Mouse (Mus musculus): ENCODE results near the gene Pcdh7. TPM values are rescaled to one million over a fixed set of nuclear protein-coding genes. Genes with fewer than 3 reads are reported as not detected.

Gene Pcdh7
- total RNA-seq, 2 experiments from 2014 or later, result 121 to 128 TPM

GRCm38 (mm10) chr5:57743956-57744661, 26.3 kb downstream of the Pcdh7 start:
- intact Hi-C loops (cut with DNase I), result loop anchor here (2.0 to 5.0 kb wide), 2 partner anchors 21 to 148 kb away; no protein-coding TSS in a partner anchor
- DNase-seq, result peak; percentile 42 to 64

GRCm38 (mm10) chr5:57745879-57746278, 28.1 kb downstream of the Pcdh7 start:
- DNase-seq, result no peak
- intact Hi-C loops (cut with DNase I), result no loop called here

DNA sequence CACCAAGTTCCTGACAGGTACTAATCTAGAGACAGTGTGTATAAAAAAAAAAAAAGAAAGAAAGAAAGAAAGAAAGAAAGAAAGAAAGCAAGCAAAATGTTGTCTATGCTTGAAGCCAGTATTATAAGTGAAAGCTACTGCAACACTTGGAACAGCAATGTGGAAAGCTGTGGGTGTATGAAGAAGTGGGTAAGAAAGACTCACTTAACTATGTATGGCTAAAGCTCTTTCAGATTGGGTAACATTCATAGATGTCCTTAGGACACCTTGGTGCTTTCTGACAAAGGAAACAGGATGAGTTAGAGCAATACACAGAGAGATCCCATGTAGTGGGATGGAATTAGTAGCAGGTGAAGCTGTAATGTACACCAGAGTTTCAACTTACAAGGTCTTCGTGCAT, 32.6 kb downstream of the Pcdh7 start:
- DNase-seq, result no peak
- intact Hi-C loops (cut with DNase I), result no loop called here

DNA sequence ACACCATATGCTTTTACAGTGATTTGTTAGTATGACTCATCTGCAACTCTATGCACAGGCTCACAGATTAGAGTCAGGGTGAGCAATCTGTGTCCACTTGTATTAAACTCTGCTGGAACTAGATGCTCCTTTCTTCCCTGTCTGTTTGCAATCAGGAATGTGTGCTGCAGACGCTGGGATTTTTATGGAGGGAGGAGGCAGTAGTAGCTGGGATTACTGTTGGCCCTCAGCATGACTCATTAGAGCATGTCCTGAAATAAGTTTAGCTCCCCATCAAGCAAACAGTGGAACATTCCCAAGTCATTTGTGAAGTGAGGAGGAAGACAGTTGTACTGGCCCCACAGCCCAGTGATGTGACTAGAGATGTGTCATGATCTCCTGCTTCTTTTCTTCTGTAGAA, 38.0 kb downstream of the Pcdh7 start:
- intact Hi-C loops (cut with DNase I), result loop anchor here (5.0 kb wide), 1 partner anchor 38 kb away; the partner anchor contains the start of gene Pcdh7
- peak; percentile 33 to 59 for DNase-seq

DNA sequence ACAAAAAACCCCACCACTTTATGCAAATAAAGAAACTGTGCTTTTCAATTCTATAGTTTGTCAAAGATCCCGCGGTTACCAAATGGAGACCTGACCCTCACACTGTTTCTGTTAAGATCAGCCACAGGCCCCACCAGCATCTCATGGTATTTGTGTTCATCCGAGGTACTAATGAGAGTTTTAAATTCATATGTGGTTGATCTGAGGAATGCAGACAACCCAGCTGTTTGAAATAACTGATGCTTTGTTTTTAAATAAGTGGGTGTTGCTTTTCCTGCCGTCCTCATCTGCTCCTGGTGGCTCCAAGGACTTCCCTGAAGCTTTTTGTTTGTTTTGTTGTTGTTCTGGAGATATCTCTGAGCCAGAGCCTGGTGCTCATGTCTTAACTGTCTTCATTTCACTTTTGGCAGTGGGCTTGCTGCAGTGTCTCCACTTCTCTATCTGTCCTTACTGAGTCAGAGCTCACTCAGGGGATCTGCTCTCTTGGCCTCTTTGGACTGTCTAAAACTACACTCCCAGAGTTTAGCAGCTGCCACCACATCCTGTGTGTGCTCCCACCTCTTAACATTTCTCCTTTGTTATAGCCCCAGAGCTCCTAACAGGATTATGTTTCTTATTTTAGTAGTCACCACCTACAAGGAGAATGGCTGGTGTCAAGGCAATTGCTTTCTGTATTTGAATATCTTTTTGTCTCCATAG, 39.1 kb downstream of the Pcdh7 start:
- intact Hi-C loops (cut with DNase I), result loop anchor here (5.0 kb wide), 1 partner anchor 40 kb away; the partner anchor contains the start of gene Pcdh7

GRCm38 (mm10) chr5:57757436-57757898, 39.7 kb downstream of the Pcdh7 start:
- DNase-seq, result peak; percentile 48 to 50
- intact Hi-C loops (cut with DNase I), result loop anchor here (5.0 kb wide), 1 partner anchor 40 kb away; the partner anchor contains the start of gene Pcdh7

More for the DNA sequence above, 39.1 kb downstream of the Pcdh7 start:
- DNase-seq, result peak; percentile 45 to 52

- no peak for DNase-seq
- intact Hi-C loops (cut with DNase I), result loop anchor here (5.0 kb wide), 1 partner anchor 42 kb away; the partner anchor contains the start of gene Pcdh7
These were observed 41.2 kb downstream of the Pcdh7 start for GRCm38 (mm10) chr5:57758968-57759367.

- DNase-seq, result no peak
- intact Hi-C loops (cut with DNase I), result loop anchor here (5.0 kb wide), 1 partner anchor 122 kb away; no protein-coding TSS in a partner anchor
These were observed 42.6 kb downstream of the Pcdh7 start for GRCm38 (mm10) chr5:57760069-57761063.

- DNase-seq, result no peak
- intact Hi-C loops (cut with DNase I), result no loop called here
These were observed 47.6 kb downstream of the Pcdh7 start for GRCm38 (mm10) chr5:57765356-57765755.

DNA sequence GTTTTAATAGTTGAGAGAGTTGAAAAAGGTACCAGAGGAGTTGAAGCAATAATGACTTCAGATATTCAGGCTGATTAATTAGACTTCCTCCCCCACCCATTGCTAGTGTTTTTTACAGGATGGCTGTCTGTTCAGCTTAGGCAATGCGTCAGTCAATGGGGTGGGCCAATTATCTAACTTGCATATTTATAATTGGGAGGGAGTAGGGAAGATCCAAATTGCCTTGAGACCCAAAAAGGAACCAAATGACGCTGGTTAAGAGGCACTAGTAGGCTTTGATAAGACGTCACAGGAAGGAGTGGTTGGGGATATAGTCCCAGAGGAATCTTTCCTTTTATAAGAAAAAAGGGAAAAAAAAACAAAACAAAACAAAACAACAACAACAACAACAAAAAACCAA, 49.6 kb downstream of the Pcdh7 start:
- no peak for DNase-seq
- intact Hi-C loops (cut with DNase I), result no loop called here

DNA sequence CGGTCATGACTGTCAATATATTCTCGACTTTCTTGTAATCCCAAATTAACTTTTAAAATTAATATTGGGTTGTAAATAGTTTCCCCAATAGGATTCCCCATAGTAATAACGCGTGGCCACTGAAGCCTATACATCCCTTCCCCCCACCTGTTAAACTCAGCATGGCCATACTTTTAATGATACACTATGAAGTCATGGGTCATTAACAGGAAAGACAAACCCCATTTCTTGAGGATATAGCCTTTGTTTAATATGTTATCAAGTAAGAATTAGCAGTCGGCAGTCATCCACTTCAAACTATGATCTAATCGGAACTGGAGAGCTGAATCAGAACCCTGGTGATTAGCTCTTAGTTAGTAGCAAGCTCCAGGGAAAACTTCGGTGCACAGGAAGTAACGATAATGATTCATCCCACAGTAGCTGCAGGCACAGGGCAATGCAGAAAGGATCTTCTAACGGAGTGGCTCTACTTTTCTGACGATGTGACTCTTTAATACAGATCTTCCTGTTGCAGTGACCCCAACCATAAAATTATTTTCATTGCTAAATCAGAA, 50.8 kb downstream of the Pcdh7 start:
- intact Hi-C loops (cut with DNase I), result no loop called here
- DNase-seq, result no peak

DNA sequence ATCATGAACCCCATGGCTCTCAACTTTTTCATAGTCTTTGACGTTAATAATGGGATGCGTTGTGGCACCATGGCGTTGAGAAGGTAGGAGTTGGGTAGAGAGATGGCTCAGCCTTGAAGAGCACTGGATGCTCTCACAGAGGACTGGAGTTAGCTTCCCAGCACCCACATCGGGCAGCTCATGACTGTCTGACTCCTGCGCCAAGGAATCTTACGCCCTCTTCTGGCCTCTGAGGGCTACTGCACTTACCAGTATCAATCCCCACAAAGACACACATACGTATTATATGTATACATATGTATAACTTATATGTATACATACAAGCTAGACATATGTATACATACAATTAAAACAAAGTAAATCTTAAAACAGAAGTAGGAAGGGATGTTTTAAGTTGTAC, 51.9 kb downstream of the Pcdh7 start:
- no peak for DNase-seq
- intact Hi-C loops (cut with DNase I), result no loop called here

DNA sequence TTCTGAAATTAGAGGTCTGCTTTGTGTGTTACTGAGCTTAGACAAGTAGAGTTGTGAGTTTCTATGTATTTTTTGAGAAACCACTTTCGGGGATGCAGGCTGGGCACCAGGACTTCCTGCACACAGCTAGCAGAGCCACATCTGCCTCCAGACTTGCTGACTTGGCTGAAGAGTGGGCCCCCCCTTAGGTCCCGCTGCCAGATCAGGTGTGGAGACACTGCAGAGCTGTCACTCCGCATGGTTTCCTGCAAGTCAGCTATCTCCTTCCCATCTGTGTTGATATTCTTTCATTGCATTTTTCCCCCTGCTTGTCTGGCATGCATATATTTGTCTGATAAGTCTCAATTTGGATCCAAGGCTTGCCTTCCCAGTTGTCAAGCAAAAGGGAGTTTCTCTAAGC, 52.6 kb downstream of the Pcdh7 start:
- DNase-seq, result no peak
- intact Hi-C loops (cut with DNase I), result no loop called here

DNA sequence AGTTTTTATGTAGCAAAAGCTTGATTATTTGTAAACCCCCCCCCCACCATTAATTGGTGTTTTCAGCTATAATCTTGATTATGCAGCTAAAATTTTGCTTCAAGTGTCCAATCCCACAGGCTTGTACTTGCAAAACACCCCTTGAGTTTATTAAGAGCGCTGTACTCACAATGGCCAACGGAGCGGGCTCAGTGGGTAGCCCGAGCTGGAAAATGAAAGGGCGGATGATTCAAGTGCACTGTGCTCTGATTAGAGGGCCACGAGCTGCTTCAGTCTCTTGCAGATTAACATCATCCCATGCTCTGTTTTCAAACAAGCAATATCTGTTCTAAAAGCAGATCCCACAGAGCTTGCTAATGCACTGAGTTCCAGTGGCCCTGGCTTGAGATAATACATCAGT, 53.4 kb downstream of the Pcdh7 start:
- DNase-seq, result no peak
- intact Hi-C loops (cut with DNase I), result no loop called here

DNA sequence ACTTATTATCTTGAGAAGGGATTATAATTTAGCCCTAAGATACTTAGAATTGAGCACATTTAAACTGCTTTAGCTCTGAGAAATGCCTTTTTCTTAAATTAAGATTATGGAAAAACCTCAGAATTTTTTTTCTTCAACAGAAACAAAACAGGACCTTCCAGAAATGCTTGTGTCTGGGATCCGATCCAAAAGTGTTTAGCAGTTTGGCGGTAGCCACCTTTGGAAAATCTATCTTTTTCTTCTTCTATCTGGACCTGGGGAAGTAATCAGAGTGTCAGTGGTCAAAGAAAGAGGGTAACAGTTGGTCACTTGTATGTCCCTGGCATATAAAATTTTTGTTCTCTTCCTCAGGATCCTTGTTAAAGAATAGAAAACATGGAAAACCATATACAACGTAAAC, 54.9 kb downstream of the Pcdh7 start:
- DNase-seq, result no peak
- intact Hi-C loops (cut with DNase I), result no loop called here

DNA sequence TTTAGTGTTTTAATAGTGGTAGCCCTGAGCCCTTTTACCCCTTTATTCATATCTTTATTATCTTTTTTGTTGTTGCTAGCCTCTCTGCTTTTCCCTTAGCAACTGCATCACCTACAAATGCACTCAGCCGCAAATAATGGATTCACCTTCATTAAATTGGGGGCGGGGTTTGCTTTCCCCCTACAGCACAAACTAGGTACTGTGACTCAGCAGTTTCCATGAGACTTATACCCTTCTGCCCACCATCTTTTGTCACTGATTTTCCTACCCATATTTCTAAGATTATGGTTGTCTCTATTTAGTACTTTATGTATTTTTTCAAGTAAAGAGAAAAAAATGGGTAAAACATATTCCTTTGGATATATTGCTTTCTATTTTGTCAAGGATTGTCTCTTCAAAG, 56.7 kb downstream of the Pcdh7 start:
- no peak for DNase-seq
- intact Hi-C loops (cut with DNase I), result no loop called here

- intact Hi-C loops (cut with DNase I), result no loop called here
- no peak for DNase-seq
These were observed 60.3 kb downstream of the Pcdh7 start for GRCm38 (mm10) chr5:57778093-57778492.

GRCm38 (mm10) chr5:57779951-57780350, 62.2 kb downstream of the Pcdh7 start:
- no peak for DNase-seq
- intact Hi-C loops (cut with DNase I), result no loop called here

- intact Hi-C loops (cut with DNase I), result no loop called here
- DNase-seq, result no peak
These were observed 62.8 kb downstream of the Pcdh7 start for GRCm38 (mm10) chr5:57780574-57780973.

DNA sequence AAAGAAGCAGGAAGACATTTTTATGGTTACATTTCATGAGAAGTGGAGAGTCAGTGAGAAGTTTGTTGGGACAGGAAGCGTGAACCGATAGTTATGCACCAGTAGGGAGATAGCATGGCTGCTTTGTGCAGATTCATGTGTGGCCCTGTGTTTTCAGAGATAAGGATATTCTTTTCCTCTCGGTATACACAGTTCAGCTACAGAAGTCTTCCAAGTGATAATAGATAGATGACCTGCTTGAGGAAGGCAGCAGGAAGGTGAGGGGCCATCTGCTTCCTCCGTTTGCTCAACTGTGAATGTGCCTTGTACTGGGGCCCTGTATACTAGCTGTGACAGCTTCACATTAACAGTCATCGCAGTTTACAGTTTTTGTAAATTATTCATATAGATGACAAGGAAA, 64.2 kb downstream of the Pcdh7 start:
- DNase-seq, result no peak

More for the DNA sequence above, 64.2 kb downstream of the Pcdh7 start:
- intact Hi-C loops (cut with DNase I), result no loop called here

Data from heart, postnatal 10 days (tissue).